Mouse (Mus musculus) adipocyte (in vitro differentiated cells): ENCODE data around the gene Tyro3.

Source experiments
- DNase-seq: peaks from one replicate; pipeline ENCODE4 v3.0.0-alpha.2; 2016; ENCODE audit warnings: low spot score

Gene Tyro3

GRCm38 (mm10) chr2:119804776-119805175, 7.2 kb downstream of the Tyro3 start:
- DNase-seq = no peak

- DNase-seq = no peak
These were observed 8.0 kb downstream of the Tyro3 start for GRCm38 (mm10) chr2:119805536-119805935.

- DNase-seq = no peak
These were observed 10.9 kb downstream of the Tyro3 start for GRCm38 (mm10) chr2:119808438-119808837.

- DNase-seq = no peak
These were observed 11.3 kb downstream of the Tyro3 start for GRCm38 (mm10) chr2:119808881-119809280.

- no peak for DNase-seq
These were observed 13.4 kb downstream of the Tyro3 start for GRCm38 (mm10) chr2:119810890-119811289.

- no peak for DNase-seq
These were observed 14.1 kb downstream of the Tyro3 start for GRCm38 (mm10) chr2:119811490-119812146.

- no peak for DNase-seq
These were observed 16.9 kb downstream of the Tyro3 start for GRCm38 (mm10) chr2:119814376-119814933.

GRCm38 (mm10) chr2:119816611-119817010, 19.1 kb downstream of the Tyro3 start:
- no peak for DNase-seq

GRCm38 (mm10) chr2:119817047-119817446, 19.5 kb downstream of the Tyro3 start:
- DNase-seq = peak; percentile 41

- no peak for DNase-seq
These were observed 21.2 kb downstream of the Tyro3 start for GRCm38 (mm10) chr2:119818668-119819272.

GRCm38 (mm10) chr2:119821136-119821535, 23.6 kb downstream of the Tyro3 start:
- DNase-seq = no peak

GRCm38 (mm10) chr2:119830579-119830978, 33.0 kb downstream of the Tyro3 start:
- DNase-seq = no peak

- DNase-seq = no peak
These were observed 36.7 kb downstream of the Tyro3 start for GRCm38 (mm10) chr2:119834231-119834630.

GRCm38 (mm10) chr2:119837616-119838015, 40.1 kb downstream of the Tyro3 start:
- DNase-seq = no peak

- no peak for DNase-seq
These were observed 41.0 kb downstream of the Tyro3 start for GRCm38 (mm10) chr2:119838363-119839156.

GRCm38 (mm10) chr2:119840008-119840407, 42.5 kb downstream of the Tyro3 start:
- no peak for DNase-seq

- no peak for DNase-seq
These were observed 44.5 kb downstream of the Tyro3 start for GRCm38 (mm10) chr2:119842000-119842399.

GRCm38 (mm10) chr2:119843526-119843925, 46.0 kb downstream of the Tyro3 start:
- DNase-seq = no peak

- DNase-seq = no peak
These were observed 48.5 kb downstream of the Tyro3 start for GRCm38 (mm10) chr2:119845882-119846546.

GRCm38 (mm10) chr2:119846929-119847328, 49.4 kb downstream of the Tyro3 start:
- peak; percentile 75 for DNase-seq

- DNase-seq = no peak
These were observed 56.3 kb downstream of the Tyro3 start for GRCm38 (mm10) chr2:119853811-119854210.

GRCm38 (mm10) chr2:119855310-119855850, 57.8 kb downstream of the Tyro3 start:
- no peak for DNase-seq
